Mouse (Mus musculus) stomach, postnatal 0 days (tissue): Measurements from ENCODE around the gene Auts2.

ENCODE experiments used
- CTCF ChIP-seq: IDR thresholded peaks from 2 replicates; pipeline ENCODE4 v1.5.1; 2016; ENCODE audit warnings: antibody characterized with exemption, low read depth, mild to moderate bottlenecking, moderate library complexity
- EP300 ChIP-seq: optimal IDR thresholded peaks from 2 replicates; pipeline ENCODE3; 2016; ENCODE audit warnings: antibody characterized with exemption

- TF ChIP-seq CTCF = no peak
- TF ChIP-seq EP300 = no peak
Measured at GRCm38 (mm10) chr5:131616113-131616876, 926.8 kb downstream of the Auts2 start.
